Mouse (Mus musculus) mesoderm, embryonic 11.5 days (tissue): ENCODE data around the gene Bglap2.
"Not testable (repeated sequence)": the region's sequence is repeated elsewhere in the genome, so short reads cannot be mapped to it uniquely, and the experiment has no call there.

Source experiments
- DNase-seq: peaks from one replicate; pipeline ENCODE4 v3.0.0-alpha.2; 2012; ENCODE audit warnings: low read depth, low spot score

Bglap2 gene

DNA sequence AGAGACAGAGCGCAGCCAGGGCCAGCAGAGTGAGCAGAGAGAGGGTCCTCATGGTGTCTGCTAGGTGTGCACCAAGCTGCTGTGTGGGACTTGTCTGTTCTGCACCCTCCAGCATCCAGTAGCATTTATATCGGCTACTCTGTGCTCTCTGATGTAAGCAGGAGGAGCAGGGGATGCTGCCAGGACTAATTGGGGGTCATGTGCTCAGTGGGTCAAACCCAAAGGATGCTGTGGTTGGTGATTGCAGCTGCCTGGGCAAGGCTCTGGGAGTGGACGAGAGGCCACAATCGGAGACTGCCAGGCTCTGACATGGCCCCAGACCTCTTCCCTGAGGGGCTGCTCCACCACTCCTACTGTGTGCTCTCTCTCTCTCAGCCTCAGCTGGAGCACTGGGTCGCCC lies at the start of gene Bglap2:
TSS of gene Bglap2 (minus strand) at position 101 of the 400 bp plus-strand sequence.
- DNase-seq, result not testable (repeated sequence)

DNA sequence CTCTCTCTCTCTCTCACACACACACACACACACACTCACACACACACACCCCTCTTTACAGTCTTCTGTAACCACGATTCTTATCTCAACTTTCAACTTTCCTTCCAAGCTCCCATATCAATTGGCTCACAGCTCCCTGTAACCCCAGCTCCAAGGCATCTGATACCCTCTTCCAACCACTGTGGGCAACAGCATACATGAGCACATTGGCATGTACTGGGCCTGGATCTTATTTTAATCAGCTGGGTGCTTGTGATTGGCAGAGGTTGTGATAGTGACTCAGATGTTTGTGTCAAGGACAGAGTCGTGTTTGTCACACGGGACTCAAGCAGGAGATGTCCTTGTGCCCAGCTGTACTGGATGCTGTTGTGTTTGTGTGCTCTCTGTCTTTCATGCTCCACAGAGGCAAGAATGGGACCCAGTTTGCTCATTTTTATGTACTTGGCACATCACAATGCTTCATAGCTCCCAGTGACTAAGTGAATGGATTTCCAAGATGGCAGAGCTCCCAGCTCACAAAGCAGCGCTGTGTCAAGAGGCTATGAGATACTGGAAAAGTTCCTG lies 48.9 kb upstream of the Bglap2 start:
- DNase-seq, result no peak

DNA sequence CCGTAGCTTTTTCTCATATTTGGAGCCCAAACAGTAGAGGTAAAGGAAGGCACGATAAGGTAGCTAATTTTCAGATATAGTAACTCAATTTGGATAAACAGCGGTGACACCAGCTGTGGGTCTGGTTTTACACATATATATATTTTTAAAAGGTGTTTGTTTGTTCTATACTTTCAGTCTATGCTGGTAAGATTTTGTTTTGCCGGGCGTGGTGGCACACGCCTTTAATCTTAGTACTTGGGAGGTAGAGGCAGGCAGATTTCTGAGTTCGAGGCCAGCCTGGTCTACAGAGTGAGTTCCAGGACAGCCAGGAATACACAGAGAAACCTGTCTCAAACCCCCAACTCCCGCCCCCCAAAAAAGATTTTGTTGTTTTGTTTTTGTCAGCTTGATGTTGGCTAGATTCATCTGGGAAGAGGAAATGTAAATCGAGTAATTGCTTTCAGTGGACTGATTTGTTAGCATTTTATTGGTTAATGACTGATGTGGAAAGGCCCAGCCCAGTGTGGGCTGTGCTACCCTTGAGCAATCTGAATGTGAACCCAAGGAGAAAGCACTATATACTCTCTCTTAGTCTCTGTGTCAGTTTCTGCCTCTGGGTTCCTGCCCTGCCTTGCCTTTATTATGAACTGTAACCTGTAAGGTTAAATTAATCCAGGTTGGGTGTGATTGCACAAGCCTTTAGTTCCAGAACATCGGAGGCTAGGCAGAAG lies 47.4 kb upstream of the Bglap2 start:
- DNase-seq, result no peak

DNA sequence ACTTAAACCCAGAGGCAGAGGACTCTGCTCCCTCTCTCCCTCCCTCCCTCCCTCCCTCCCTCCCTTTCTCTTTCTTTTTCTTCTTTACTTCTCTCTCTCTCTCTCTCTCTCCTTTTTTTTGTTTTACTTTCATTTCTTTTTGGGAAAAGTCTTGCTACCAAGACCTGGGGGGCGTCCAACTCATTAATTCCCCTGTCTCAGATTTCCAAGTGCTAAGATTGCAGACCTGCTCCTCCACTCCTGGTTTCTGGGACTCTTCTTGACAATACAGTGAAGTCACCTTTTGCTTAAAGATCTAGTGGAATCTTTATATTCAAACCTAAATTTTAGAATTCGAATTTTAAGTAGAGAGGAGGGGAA lies 46.8 kb upstream of the Bglap2 start:
- no peak for DNase-seq

DNA sequence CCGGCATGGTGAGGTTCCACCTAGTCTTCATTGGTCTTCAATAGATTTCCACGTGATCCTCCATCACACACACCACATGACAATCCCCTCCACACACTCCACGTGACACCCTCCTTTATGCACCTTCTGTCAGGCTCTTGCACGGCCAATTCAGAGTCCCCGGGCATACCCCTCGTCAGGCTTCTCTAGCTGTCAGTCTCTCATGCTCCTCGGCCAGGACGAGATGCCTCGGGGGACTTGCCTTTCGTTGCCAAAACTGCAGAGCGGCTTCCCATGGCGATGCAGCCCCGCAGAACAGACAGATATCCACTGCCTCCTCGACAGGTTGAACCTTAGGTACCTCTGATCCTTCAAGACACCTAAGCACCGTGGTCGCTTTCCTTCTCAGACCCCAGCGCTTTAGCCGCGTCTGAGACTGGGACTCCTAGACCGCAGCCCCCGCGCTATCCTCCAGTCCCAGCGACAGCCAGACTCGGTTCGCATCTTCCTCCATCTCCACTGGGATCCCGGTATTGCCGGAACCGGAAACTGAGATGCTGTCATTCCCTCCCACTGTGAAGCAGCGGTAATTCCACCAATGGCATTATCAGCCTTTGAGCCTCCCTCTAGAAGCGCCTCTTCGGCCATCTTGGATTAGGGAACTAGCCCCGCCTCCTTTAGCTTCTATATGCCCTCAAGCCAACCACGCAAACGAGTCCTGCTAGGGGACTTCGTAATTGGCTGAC lies 46.3 kb upstream of the Bglap2 start, which contains the start of gene Slc25a44:
TSS of gene Slc25a44 (minus strand) at position 535 of the 725 bp plus-strand sequence.
- peak; percentile 98 for DNase-seq

DNA sequence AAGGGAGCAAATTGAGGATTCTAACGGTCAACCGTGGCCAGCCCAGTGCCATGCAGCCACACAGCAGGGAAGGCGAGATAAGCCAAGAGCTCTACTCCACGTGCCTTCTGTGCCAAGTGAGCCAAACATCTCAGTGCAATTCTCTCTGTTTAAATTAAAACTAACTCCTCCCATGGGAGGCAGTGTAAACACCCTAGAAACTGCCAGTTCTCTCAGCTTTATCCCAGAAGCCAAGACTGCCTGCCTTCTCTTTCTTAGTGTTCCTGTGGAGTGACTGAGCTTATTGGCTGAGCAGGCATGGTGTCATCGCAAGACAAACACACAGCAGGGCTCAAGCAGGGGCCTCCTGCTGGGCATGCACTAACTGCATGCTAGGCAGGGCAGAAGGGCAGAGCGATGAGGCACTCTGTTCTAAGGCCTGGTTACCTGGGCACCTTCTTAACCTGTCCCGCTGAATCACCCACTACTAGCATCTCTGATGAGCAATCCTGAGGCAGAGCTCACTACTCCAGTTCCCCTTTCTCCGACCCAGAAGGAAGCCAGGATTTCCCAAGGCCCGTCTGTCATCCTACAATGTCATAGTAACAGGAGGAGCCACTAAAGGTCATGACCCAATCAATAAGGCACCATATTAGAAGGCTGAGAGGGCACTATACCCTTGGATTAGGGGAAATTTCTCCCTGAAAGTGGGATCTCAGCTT lies 43.7 kb upstream of the Bglap2 start:
- no peak for DNase-seq

DNA sequence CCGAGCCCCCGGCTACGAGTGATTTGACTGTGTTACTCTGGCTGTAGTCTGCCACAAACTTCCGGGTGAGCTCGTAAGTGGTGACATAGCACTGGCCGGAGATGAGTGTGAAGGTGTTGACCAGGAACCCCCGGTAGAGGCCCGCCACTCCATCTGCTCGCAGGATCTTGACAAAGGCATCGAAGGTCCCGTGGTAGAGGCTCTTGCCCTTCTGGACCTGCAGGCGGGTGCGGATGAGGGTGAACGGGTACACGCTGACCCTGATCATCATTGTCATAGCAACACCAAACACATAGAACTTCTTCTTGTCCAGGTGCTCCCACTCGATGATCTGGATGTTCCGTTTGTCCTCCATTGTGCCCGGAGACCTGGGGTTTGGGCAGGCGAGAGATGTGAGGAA lies 42.3 kb upstream of the Bglap2 start:
- DNase-seq, result no peak

DNA sequence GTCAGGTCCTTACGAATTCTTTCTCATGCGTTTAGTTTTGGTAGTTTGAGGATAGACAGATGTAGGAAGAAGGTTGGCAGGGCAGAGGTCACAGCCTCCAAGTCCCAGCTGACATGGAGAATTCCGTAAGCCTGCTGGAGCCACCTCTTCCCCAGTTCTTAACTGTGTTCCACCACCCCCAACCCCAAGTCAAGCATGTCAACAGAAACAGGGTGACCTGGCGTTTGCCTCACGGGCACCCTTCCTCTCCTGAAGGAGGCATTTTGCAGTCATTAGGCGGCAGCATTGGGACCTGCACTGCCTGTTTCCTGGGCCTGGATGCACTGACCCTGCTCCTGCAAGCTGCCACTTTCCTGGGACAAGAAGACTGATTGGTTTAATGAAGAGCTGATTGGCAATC lies 39.5 kb upstream of the Bglap2 start:
- no peak for DNase-seq

DNA sequence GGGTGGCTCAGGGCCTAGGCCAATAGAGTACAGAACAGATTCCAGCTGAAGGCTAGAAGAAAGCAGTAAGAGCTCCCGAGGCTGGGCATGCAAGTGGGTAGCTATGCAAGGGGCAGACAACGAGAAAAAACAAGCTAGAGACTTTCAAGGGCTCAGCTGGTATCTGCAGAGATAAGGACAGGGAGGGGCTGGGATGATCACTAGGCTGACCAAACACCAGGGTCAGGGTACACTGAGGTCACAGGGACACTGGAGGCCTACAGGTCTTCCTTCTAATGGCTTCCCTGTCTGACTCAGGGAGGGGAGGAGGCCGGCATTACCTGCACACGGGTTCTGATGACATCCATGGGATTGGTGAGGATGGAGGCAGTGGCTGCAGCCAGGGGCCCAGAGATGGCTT lies 37.2 kb upstream of the Bglap2 start:
- DNase-seq, result no peak

DNA sequence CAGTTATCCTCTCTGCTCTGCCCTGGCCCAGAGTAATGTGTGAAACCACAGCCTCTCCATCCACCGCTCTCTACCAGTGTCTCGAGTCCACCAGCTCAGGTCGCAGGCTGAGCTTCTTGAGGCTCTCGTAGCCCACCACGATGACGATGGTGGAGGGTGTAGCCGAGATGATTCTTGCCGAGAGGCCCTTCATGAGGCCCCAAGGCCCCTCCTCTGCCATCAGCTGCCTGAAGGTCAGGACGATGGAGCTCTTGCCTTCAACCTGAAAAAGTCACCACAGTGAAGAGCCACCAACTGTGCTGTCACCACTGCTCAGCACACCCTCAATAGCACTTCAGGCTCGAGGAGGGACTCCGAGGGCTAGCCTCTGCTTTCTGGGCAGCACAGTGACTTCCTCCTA lies 34.1 kb upstream of the Bglap2 start:
- no peak for DNase-seq

DNA sequence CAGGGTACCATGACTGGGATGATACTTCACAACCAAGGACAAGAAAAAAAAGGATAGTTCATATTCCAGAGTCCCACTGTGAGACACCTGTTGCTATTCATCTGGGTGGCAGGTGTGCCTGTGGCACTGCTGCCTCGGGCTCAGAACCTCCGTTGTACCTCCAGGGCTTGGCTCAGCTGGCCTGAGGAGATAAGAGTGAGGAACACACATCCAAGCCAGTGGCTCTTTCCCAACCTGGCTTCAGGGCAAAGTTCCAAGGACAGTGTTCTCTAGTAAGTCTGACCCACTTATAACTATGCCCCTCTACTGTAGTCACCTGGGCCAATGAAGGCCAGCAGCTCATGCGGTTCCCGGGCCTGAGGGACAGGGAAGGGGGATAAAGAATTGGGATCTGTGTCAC lies 33.2 kb upstream of the Bglap2 start:
- DNase-seq, result no peak

DNA sequence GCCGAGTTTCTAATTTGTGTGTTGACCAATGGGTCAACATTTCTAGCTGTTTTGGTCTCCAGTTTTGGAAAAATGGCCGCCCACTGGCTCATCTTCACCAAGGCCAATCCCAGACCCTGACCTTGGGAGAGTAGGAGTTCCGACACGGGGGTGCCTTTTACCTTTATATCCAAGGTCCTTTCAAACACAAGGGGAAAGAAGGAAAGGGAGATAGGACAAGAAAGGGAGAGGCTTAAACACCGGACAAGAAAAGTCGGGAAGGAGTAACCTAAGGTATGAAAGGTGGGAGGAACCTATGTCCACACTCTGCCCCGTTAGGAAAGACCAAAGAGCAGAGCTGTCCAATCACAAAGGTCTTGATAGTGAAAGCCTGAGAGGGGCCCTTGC lies 32.1 kb upstream of the Bglap2 start:
- DNase-seq, result no peak

DNA sequence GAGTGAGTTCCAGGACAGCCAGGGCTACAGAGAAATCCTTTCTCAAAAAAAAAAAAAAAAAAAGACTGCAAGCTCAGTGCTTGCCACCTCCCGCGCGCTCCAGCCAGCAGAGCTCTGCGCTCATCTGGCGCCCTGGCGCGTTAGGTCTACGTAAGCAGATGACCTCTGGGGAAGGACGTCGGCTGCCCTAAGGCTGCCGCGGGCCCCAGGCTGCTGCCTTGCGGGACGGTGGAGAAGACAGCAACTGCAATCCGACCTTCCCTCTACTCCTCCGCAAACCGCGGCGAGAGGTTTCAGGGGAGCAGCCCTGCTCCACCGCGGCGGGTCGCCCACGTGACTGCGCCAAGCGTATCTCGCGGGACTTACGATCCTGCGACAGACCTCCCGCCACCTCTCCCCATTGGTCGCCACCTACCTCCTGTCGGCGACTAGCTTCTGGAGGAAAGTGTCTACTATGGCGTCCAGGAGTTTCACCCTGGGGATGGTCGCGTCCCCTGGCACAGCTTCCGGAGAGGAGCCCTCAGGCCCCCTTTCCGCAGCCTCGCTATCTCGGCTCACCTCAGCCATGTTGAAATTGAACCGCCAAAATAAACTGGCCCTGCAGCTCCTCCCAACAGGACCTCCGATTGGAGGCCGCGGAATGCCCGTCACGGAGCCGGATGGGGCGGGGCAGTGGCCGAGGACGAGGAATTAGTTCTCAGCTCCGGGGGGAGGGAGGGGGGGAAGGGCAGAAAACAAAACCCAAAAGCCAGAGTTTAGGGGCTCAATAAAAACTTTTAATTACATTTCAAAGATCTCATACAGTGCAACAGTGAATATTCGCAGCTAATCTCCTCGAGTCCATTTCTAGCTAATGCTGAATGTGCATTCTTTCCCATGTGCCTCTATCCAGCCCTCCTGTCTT lies 31.5 kb upstream of the Bglap2 start, which contains the start of gene Pmf1:
TSS of gene Pmf1 (minus strand) at position 591 of the 904 bp plus-strand sequence.
- DNase-seq, result peak; percentile 94

DNA sequence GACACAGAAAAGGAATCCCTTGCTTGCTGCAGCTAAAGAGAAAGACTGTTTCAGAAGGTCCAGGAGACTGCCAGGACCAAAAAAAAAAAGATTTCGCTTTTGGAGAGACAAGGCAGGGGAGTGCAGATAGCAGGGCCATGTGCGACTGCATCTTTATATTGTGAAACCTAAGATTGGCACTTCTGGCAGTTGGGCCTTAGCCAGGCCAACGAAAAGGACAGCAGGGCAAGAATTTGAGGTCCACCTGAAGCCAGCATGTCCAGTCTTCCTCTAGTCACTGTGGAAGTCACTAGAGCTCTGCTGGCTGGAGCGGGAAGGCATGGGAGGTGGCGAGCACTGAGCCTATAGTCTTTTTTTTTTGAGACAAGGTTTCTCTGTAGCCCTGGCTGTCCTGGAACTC lies 30.5 kb upstream of the Bglap2 start:
- no peak for DNase-seq

DNA sequence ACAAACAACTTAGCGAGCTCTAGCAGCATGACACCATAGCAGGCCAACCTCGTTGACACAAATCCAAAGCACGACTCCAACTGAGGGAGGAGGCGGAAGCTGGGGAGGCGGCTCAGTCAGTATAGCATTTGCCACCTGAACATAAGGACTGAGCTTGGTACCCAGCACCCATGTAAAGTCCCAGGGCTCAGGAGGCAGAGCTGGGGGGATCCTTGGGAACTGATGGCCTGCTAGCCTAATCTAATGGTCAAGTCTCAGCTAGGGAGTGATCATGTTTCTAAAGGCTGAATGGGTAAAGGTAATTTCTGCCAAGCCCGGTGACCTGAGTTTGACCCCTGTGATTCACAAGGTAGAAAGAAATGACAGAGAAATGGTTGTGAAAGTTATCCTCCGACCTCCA lies 29.0 kb upstream of the Bglap2 start:
- no peak for DNase-seq

DNA sequence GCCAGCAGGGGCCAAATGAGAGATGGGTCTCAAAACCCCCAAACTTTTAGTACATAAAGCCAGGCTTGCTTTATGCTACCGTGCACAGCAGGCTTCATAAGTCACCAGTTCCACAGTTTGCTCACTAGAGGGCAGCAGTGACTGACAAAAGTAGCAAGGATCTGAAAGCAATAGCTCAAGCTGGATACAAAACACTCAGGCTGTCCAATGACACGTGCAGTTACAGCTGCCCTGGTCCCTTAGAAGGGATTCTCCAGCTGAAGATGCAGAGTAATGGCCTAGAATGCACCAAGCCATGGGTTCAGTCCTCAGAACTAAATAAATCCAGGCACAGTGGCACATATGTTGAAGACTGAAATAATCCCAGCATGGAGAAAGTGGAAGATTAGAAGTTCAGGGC lies 28.6 kb upstream of the Bglap2 start:
- peak; percentile 92 for DNase-seq

DNA sequence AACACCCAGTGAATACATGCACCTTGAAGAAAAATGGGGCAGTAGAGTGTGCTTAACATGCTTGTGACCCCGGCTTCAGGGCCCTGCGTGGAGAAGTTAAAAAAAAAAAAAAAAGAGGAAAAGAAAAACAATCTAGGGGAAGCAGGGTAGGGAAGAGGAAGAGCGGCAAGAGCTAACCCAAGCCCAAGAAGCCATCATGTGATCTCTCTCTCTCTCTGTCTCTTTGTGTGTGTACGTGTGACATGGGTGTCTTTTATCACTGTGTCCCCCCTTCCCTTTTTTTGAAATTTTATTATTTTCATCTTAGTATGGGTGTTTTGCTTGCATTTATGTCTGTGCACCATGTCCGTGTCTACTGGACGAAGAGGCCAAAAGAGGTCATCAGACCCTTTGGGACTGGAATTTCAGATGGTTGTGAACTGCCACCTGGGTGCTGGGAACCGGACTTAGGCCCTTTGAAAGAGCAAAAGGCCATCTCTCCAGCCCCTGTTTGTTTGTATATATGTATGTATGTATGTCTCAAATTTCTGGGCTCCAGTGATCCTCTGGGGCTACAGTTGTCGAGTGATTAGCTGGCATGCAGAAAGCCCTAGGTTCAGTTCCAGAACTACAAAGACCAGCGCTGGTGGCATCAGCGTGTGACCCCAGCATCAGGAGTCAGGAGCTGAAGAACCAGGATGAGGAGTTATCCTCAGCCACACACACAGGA lies 25.2 kb upstream of the Bglap2 start:
- no peak for DNase-seq

DNA sequence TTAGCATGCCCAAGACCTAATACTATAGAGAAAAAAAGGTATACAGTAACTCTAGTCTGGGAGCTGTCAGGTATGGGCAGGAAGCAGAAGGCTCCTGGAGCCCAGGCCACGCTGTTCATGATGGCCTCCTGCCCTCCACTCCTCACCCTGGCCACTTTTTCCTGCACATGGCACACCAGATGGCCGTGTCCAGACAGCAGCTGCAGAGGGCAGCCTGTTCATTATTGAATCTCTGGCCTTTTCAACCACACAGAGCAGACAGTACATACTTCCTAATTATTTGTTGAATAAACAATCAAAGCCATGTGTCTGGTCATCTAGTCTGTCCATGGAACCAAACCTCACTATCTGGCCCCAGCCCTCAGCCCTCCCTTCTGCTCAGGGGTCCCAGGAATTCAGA lies 20.2 kb upstream of the Bglap2 start:
- no peak for DNase-seq

DNA sequence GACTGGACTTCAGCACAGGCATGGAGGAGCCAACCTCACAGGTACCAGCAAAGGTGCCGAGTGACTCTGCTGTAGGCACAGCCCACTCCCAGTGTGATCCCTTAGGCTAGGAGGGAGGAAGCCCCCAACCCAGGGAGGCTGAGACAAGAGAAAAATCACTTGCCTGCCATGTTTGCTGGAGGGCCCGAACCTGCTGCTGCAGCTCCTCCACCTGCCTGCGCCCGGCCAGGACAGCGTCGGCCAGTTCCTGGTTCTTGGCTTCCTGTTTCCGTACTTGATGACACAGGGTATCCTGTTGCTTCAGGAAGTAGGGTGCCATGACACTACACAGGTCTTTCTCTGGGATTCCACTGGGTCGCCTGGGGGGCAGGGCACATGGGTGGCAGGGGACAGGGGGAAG lies 17.2 kb upstream of the Bglap2 start:
- DNase-seq, result no peak

DNA sequence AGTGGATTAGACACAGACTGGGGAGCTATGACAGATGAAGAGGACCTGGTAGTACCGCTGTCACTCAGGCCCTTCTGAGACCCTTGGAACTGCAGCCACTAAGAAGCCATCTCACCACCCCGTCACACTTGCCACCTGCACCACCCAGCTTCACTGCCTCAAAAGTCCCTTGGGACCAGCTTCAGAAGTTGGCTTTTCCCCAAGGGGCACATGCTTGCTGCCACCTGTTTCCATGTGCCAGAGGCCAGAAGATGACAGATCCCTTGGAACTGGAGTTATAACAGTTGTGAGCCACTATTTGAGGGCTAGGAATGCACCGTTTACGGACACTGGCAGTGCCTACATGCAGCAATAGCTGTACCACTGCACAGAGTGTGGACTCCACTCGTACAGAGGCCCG lies 16.8 kb upstream of the Bglap2 start:
- no peak for DNase-seq
